Mouse (Mus musculus) liver, embryonic 15.5 days (tissue): ENCODE measurements at regions not wholly inside any gene's neighbourhood (a gene's known extent, or its start where the extent isn't known, plus 50 kb on each side); places are given as distances from the start of the nearest gene placed in this dataset.

Experiments used
- ATAC-seq: fragments of 200-750 bp; cut with Nextera tagmentation; 2 replicates; pipeline ENCODE4 v1.8.0; 2017; ENCODE audit warnings: moderate number of reproducible peaks, mild to moderate bottlenecking, moderate library complexity; ENCODE audit not compliant: insufficient read depth
- H3K27ac ChIP-seq: fragments of 300-500 bp; sonication (generic); replicated peaks from 2 replicates; pipeline ENCODE4 v1.5.1; 2015; ENCODE audit warnings: mild to moderate bottlenecking, inconsistent platforms
- H3K27me3 ChIP-seq: fragments of 300-500 bp; sonication (generic); 2 replicates; pipeline ENCODE4 v1.6.1; 2015; ENCODE audit warnings: mild to moderate bottlenecking, inconsistent platforms
- H3K36me3 ChIP-seq: fragments of 300-500 bp; sonication (generic); replicated peaks from 2 replicates; pipeline ENCODE4 v1.6.1; 2015; ENCODE audit warnings: moderate library complexity, mild to moderate bottlenecking, inconsistent platforms
- H3K4me1 ChIP-seq: fragments of 300-500 bp; sonication (generic); replicated peaks from 2 replicates; pipeline ENCODE4 v1.6.1; 2015; ENCODE audit warnings: inconsistent platforms
- H3K4me2 ChIP-seq: fragments of 300-500 bp; sonication (generic); 2 replicates; pipeline ENCODE4 v1.6.1; 2015; ENCODE audit warnings: moderate library complexity, mild to moderate bottlenecking, inconsistent platforms
- H3K4me3 ChIP-seq: fragments of 300-500 bp; sonication (generic); replicated peaks from 2 replicates; pipeline ENCODE4 v1.5.1; 2015; ENCODE audit warnings: mild to moderate bottlenecking, inconsistent platforms
- H3K9ac ChIP-seq: fragments of 300-500 bp; sonication (generic); 2 replicates; pipeline ENCODE4 v1.6.1; 2015; ENCODE audit warnings: moderate library complexity, mild to moderate bottlenecking, inconsistent platforms
- H3K9me3 ChIP-seq: fragments of 300-500 bp; sonication (generic); replicated peaks from 2 replicates; pipeline ENCODE4 v1.6.1; 2016; ENCODE audit warnings: inconsistent platforms
- WGBS: fragments of 180-500 bp; shearing (Covaris S2); methylation state at CpG from one replicate; pipeline ENCODE4 v1.1.7; 2015; ENCODE audit warnings: mixed read lengths; ENCODE audit not compliant: insufficient replicate concordance; 5-methylcytosine and 5-hydroxymethylcytosine counted together

GRCm38 (mm10) chr15:25468478-25468877, 54.9 kb upstream of the Basp1 start:
- no peaks in the 10 kb centered on the region for H3K36me3 ChIP-seq
- no peaks in the 10 kb centered on the region for H3K27me3 ChIP-seq
- no peak overlapping the region for H3K27ac ChIP-seq
- H3K9ac ChIP-seq, result no peak overlapping the region
- no peak overlapping the region for H3K4me2 ChIP-seq
- ATAC-seq, result no peak
- no peak overlapping the region for H3K4me3 ChIP-seq
- H3K9me3 ChIP-seq, result no peaks in the 10 kb centered on the region
- WGBS, result 11% methylated on average over 2 of the region's 2 CpGs
- H3K4me1 ChIP-seq, result peaks cover 3% of the 10 kb centered on the region; the same call in 1 of the 2 replicates

- ATAC-seq, result no peak
- H3K9ac ChIP-seq, result no peak overlapping the region
- WGBS, result 54% methylated on average over 16 of the region's 16 CpGs
- H3K4me3 ChIP-seq, result no peak overlapping the region
- H3K36me3 ChIP-seq, result no peaks in the 10 kb centered on the region
- no peaks in the 10 kb centered on the region for H3K27me3 ChIP-seq
- no peak overlapping the region for H3K27ac ChIP-seq
- no peak overlapping the region for H3K4me2 ChIP-seq
- H3K9me3 ChIP-seq, result no peaks in the 10 kb centered on the region
- peaks cover 6% of the 10 kb centered on the region for H3K4me1 ChIP-seq
Measured at GRCm38 (mm10) chr15:25469185-25469845, 55.8 kb upstream of the Basp1 start.

GRCm38 (mm10) chr15:25471331-25471730, 57.8 kb upstream of the Basp1 start:
- ATAC-seq, result no peak

GRCm38 (mm10) chr15:25473201-25473710, 59.7 kb upstream of the Basp1 start:
- no peaks in the 10 kb centered on the region for H3K9me3 ChIP-seq
- H3K9ac ChIP-seq, result no peak overlapping the region
- peaks cover 6% of the 10 kb centered on the region for H3K4me1 ChIP-seq
- WGBS, result 66% methylated on average over 3 of the region's 3 CpGs
- H3K4me2 ChIP-seq, result no peak overlapping the region
- H3K27ac ChIP-seq, result no peak overlapping the region
- H3K36me3 ChIP-seq, result no peaks in the 10 kb centered on the region
- H3K4me3 ChIP-seq, result no peak overlapping the region
- ATAC-seq, result peak; percentile 72
- no peaks in the 10 kb centered on the region for H3K27me3 ChIP-seq

More at GRCm38 (mm10) chr15:25471331-25471730, 57.8 kb upstream of the Basp1 start:
- Histone ChIP-seq H3K27me3 (no peaks in the 10 kb centered on the region), H3K27ac (no peak overlapping the region), H3K4me3 (no peak overlapping the region), H3K4me1 (peaks cover 6% of the 10 kb centered on the region), H3K9ac (no peak overlapping the region), H3K36me3 (no peaks in the 10 kb centered on the region), H3K9me3 (no peaks in the 10 kb centered on the region), H3K4me2 (no peak overlapping the region)
- 63% methylated on average over 5 of the region's 5 CpGs for WGBS

- 67% methylated on average over 3 of the region's 3 CpGs for WGBS
- Histone ChIP-seq H3K36me3 (no peaks in the 10 kb centered on the region), H3K4me2 (no peak overlapping the region), H3K4me1 (peaks cover 6% of the 10 kb centered on the region), H3K9me3 (no peaks in the 10 kb centered on the region), H3K4me3 (no peak overlapping the region), H3K9ac (no peak overlapping the region), H3K27ac (0 out of 2 replicates have a peak overlapping the region, but pooled peaks have one; percentile 14), H3K27me3 (no peaks in the 10 kb centered on the region)
- ATAC-seq, result no peak
Measured at GRCm38 (mm10) chr15:25474096-25474495, 60.5 kb upstream of the Basp1 start.

- Histone ChIP-seq H3K9ac (no peak overlapping the region), H3K4me1 (no peaks in the 10 kb centered on the region), H3K27ac (no peak overlapping the region), H3K27me3 (no peaks in the 10 kb centered on the region), H3K9me3 (no peaks in the 10 kb centered on the region), H3K36me3 (no peaks in the 10 kb centered on the region), H3K4me2 (no peak overlapping the region), H3K4me3 (no peak overlapping the region)
- WGBS, result 45% methylated on average over 3 of the region's 3 CpGs
- ATAC-seq, result no peak
Measured at GRCm38 (mm10) chr15:25482586-25482985, 69.0 kb upstream of the Basp1 start.

GRCm38 (mm10) chr15:25485372-25485771, 71.8 kb upstream of the Basp1 start:
- H3K4me2 ChIP-seq, result peak overlapping the region; percentile 23; the same call in 1 of the 2 replicates
- no peaks in the 10 kb centered on the region for H3K27me3 ChIP-seq
- no peaks in the 10 kb centered on the region for H3K9me3 ChIP-seq
- peak overlapping the region; percentile 78 for H3K27ac ChIP-seq
- H3K9ac ChIP-seq, result no peak overlapping the region
- 52% methylated on average over 9 of the region's 9 CpGs for WGBS
- no peaks in the 10 kb centered on the region for H3K4me1 ChIP-seq
- ATAC-seq, result peak; percentile 80
- H3K4me3 ChIP-seq, result no peak overlapping the region
- no peaks in the 10 kb centered on the region for H3K36me3 ChIP-seq

- Histone ChIP-seq H3K4me2 (peak overlapping the region; percentile 23; the same call in 1 of the 2 replicates), H3K27ac (peak overlapping the region; percentile 61; the same call in 1 of the 2 replicates), H3K4me1 (no peaks in the 10 kb centered on the region), H3K4me3 (no peak overlapping the region), H3K36me3 (no peaks in the 10 kb centered on the region), H3K9me3 (no peaks in the 10 kb centered on the region), H3K27me3 (no peaks in the 10 kb centered on the region), H3K9ac (no peak overlapping the region)
- ATAC-seq, result 0 out of 2 replicates have a peak, but pooled peaks have one; percentile 23
- WGBS, result 62% methylated on average over 7 of the region's 7 CpGs
Measured at GRCm38 (mm10) chr15:25486158-25486557, 72.6 kb upstream of the Basp1 start.

GRCm38 (mm10) chr15:25489804-25490203, 76.2 kb upstream of the Basp1 start:
- no peak for ATAC-seq
- H3K4me2 ChIP-seq, result no peak overlapping the region
- H3K4me1 ChIP-seq, result no peaks in the 10 kb centered on the region
- no peak overlapping the region for H3K9ac ChIP-seq
- no peak overlapping the region for H3K27ac ChIP-seq
- H3K9me3 ChIP-seq, result no peaks in the 10 kb centered on the region
- WGBS, result 65% methylated on average over 6 of the region's 6 CpGs
- no peaks in the 10 kb centered on the region for H3K27me3 ChIP-seq
- no peaks in the 10 kb centered on the region for H3K36me3 ChIP-seq
- no peak overlapping the region for H3K4me3 ChIP-seq

GRCm38 (mm10) chr15:25492161-25492746, 78.7 kb upstream of the Basp1 start:
- H3K9me3 ChIP-seq, result no peaks in the 10 kb centered on the region
- 54% methylated on average over 5 of the region's 5 CpGs for WGBS
- no peak overlapping the region for H3K9ac ChIP-seq
- no peak for ATAC-seq
- no peak overlapping the region for H3K4me3 ChIP-seq
- H3K27me3 ChIP-seq, result no peaks in the 10 kb centered on the region
- H3K36me3 ChIP-seq, result no peaks in the 10 kb centered on the region
- H3K4me1 ChIP-seq, result no peaks in the 10 kb centered on the region
- H3K27ac ChIP-seq, result no peak overlapping the region
- no peak overlapping the region for H3K4me2 ChIP-seq

- Histone ChIP-seq H3K27me3 (no peaks in the 10 kb centered on the region), H3K9ac (no peak overlapping the region), H3K4me1 (no peaks in the 10 kb centered on the region), H3K4me2 (no peak overlapping the region), H3K27ac (no peak overlapping the region), H3K4me3 (no peak overlapping the region), H3K36me3 (no peaks in the 10 kb centered on the region), H3K9me3 (no peaks in the 10 kb centered on the region)
- ATAC-seq, result no peak
- WGBS, result 58% methylated on average over 8 of the region's 8 CpGs
Measured at GRCm38 (mm10) chr15:25494687-25495299, 81.2 kb upstream of the Basp1 start.
